Mouse (Mus musculus) liver, adult 2 months (tissue): ENCODE results near the gene Rabl6.

Experiments used
- CTCF ChIP-seq: fragments of 200-500 bp; IDR thresholded peaks from 2 replicates; pipeline ENCODE4 v1.5.1; 2011; ENCODE audit warnings: low read depth, low read length, control low read depth
- POLR2A ChIP-seq: fragments of 200-500 bp; IDR thresholded peaks from 2 replicates; pipeline ENCODE4 v1.6.1; 2011; ENCODE audit warnings: low read length, control low read depth; ENCODE audit not compliant: insufficient read depth; ENCODE audit errors: extremely low read depth

DNA sequence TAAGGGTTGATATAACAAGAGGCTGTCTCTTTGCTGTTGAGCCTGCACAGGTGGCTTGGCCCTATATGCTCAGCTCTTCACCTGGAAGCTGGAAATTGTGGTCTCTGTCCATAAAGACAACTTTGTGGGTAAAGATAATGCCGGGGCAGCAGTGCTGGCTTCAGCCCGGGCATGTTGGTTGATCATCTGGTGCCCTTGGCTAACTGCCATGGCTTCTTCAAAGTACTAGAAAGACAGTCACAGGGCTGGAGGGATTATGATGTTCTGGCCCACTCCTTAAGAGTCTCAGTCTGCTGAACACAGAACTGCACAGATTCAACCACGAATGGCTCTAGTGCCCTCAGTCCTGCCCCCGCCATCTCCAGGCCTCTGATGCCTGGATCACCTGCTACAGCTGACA, 48.9 kb upstream of the Rabl6 start:
- TF ChIP-seq POLR2A: no peak
- no peak for TF ChIP-seq CTCF
